8 mouse cellular contexts compared by ENCODE assay signal in genomic region chr1:120032804-120033468, GRCm38 (mm10). TPM values are rescaled to one million over a fixed set of nuclear protein-coding genes. Genes with fewer than 3 reads are reported as not detected.
DNase-seq lines count a peak whose midpoint lies in the region; ATAC-seq lines count a peak whose summit lies in the region.

No protein-coding gene starts in this region.

- peak; percentile 94 for ATAC-seq in common myeloid progenitor, adult 5-6 weeks (replicated peaks; ENCODE audit: low read depth, poor library complexity, severe bottlenecking)
- peak; percentile 90 for ATAC-seq in megakaryocyte, adult 5-6 weeks (ENCODE audit: poor library complexity, severe bottlenecking)

- DNase-seq in ZHBTc4 (ENCODE audit: low read depth, low spot score) = peak; percentile 95
- DNase-seq in gastrocnemius, adult 8-10 months (ENCODE audit: low spot score in 2 of 2) = peak; percentile 53 to 66
- DNase-seq in hindlimb bud, embryonic 11.5 days (ENCODE audit: extremely low spot score, low read depth, low spot score) = peak; percentile 52
- peak; percentile 68 to 71 for DNase-seq in left cerebral cortex, adult 18-20 months (ENCODE audit: low spot score in 2 of 2)
- peak; percentile 68 to 78 for DNase-seq in right cerebral cortex, adult 2 months (ENCODE audit: low spot score in 2 of 2)
- peak; percentile 64 for DNase-seq in urinary bladder, adult 2 months (ENCODE audit: low spot score)

RNA-seq across cellular contexts. Expression of gene Sctr, which starts 26.2 kb away (rescaled TPM):
- not detected in 2 replicates for total RNA-seq in common myeloid progenitor, adult 5-6 weeks (2017)
- 1 to 10 TPM; 1.5 to 3.3 (median 2.6) TPM for total RNA-seq in gastrocnemius, adult 8-10 months (2022)
- total RNA-seq in left cerebral cortex, adult 18-20 months (2021) = under 1 TPM in 1 of 2 experiments, not detected in 1; 0.42 TPM
- not detected in 2 replicates for total RNA-seq in megakaryocyte, adult 5-6 weeks (2015)
- total RNA-seq in megakaryocyte, adult 5-6 weeks (2017) = not detected in 2 replicates
- polyA plus RNA-seq in urinary bladder, adult 2 months (2012; rRNA removed) = 0.22 and 0.25 TPM in 2 replicates

RNA-seq across cellular contexts. Expression of gene Cfap221, which starts 35.9 kb away (rescaled TPM):
- total RNA-seq in common myeloid progenitor, adult 5-6 weeks (2017) = not detected in 2 replicates
- not detected for total RNA-seq in gastrocnemius, adult 8-10 months (2022)
- under 1 TPM in 1 of 2 experiments, not detected in 1; 0.70 TPM for total RNA-seq in left cerebral cortex, adult 18-20 months (2021)
- total RNA-seq in megakaryocyte, adult 5-6 weeks (2015) = not detected in 2 replicates
- not detected in 2 replicates for total RNA-seq in megakaryocyte, adult 5-6 weeks (2017)
- not detected in 2 replicates for polyA plus RNA-seq in urinary bladder, adult 2 months (2012; rRNA removed)

RNA-seq across cellular contexts. Expression of gene Tmem37, which starts 40.9 kb away (rescaled TPM):
- 0.78 and 0.87 TPM in 2 replicates for total RNA-seq in common myeloid progenitor, adult 5-6 weeks (2017)
- 10 to 100 TPM in 2 of 4 experiments, 1 to 10 TPM in 2; 7.0 to 17.1 (median 11.3) TPM for total RNA-seq in gastrocnemius, adult 8-10 months (2022)
- 1 to 10 TPM in 1 of 2 experiments, under 1 TPM in 1; 0.94 to 2.0 TPM for total RNA-seq in left cerebral cortex, adult 18-20 months (2021)
- 1.0 TPM in 1 of 2 replicates, not detected in the other for total RNA-seq in megakaryocyte, adult 5-6 weeks (2015)
- not detected in 2 replicates for total RNA-seq in megakaryocyte, adult 5-6 weeks (2017)
- 6.6 and 7.6 TPM in 2 replicates for polyA plus RNA-seq in urinary bladder, adult 2 months (2012; rRNA removed)

Comparison
In these comparisons a context has a peak if more than half of its experiments do, and no peak if none do; other contexts are left out.
1. Peak in every context shown above with its lines: DNase-seq and ATAC-seq.